Mouse (Mus musculus): ENCODE measurements around the gene Cgnl1.

GRCm38 (mm10) chr9:71768119-71768518, 3.3 kb downstream of the Cgnl1 start:
- TF ChIP-seq POLR2A (IDR thresholded peaks at IDR 0.05; ENCODE audit: low read depth, low read length) (no peak), CTCF (IDR thresholded peaks at IDR 0.05; ENCODE audit: borderline replicate concordance, insufficient read depth, low read length) (no peak)

Data from embryonic fibroblast, embryonic 13.5 days (primary cell).